Mouse (Mus musculus): ENCODE data around the gene Cnnm3.

DNA sequence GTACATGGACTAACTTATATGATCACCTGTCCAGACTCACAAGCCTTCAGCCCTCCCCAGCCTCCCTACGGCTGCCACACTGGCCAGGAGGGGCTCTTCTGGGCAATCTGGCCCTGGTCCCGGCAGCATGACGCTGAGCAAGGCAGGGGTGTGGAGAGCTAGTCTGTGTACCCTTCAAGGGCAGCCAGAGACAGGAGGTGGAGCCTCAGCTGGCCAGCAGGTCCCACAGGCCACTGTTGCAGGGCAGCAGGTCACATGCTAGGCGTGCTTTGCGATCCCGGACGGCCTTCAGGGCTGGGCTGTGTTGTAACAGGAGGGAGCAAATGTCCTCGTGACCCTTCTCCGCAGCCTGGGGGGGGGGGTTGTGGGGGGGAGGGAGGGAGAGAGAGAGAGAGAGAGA lies 27.5 kb downstream of the Cnnm3 start, which contains the start of gene Gm42417:
- TF ChIP-seq POLR2A (IDR thresholded peaks at IDR 0.05; ENCODE audit: borderline replicate concordance, control insufficient read depth, low read depth, low read length) (no peak), CTCF (IDR thresholded peaks at IDR 0.05; ENCODE audit: control insufficient read depth, insufficient read depth, low read length) (no peak)
